Mouse (Mus musculus): ENCODE measurements around the gene Gm20458.

Gm20458 gene

GRCm38 (mm10) chr2:164537003-164537402 is 76.2 kb downstream of the Gm20458 start:
- DNase-seq (ENCODE audit: low spot score in 2 of 2), result no peak
